Mouse (Mus musculus) lung, postnatal 0 days (tissue): ENCODE results near the gene Kynu.

ENCODE experiments used
- CTCF ChIP-seq: IDR thresholded peaks from 2 replicates; pipeline ENCODE4 v1.5.1; 2016; ENCODE audit warnings: antibody characterized with exemption, mild to moderate bottlenecking
- EP300 ChIP-seq: IDR thresholded peaks from 2 replicates; pipeline ENCODE4 v1.6.1; 2016; ENCODE audit warnings: antibody characterized with exemption, mild to moderate bottlenecking, control low read depth

DNA sequence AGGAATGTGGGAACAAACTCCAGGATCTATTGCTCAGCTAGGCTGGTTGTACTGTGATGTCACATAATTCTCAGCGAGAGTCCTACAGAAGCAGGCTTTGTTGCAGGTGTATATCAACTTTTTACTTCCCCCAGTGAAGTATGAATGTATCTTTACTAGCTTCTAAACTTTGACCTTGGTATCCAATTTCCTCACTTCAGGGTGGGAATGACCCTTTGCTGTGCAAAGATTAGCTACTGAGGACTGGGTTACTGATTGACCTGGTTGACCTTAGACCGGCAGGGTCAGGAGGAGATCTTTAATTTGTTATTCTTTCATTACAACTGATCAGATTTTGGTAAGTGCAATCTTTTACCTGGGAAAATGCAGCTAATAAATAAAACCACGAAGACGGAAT lies 758 bp downstream of the Kynu start:
- TF ChIP-seq CTCF (no peak), EP300 (no peak)
